Mouse (Mus musculus): ENCODE data around the gene Ppef2.

The Ppef2 gene

GRCm38 (mm10) chr5:92256218-92256617 lies at the start of gene Ppef2:
Gene Ppef2 (minus strand): TSS chr5:92256278.
- no peak for DNase-seq

- DNase-seq = no peak
Observed at GRCm38 (mm10) chr5:92304291-92304690, 48.2 kb upstream of the Ppef2 start.

GRCm38 (mm10) chr5:92302149-92302840 lies 46.2 kb upstream of the Ppef2 start:
- no peak for DNase-seq

- no peak for DNase-seq
Observed at GRCm38 (mm10) chr5:92294525-92294924, 38.4 kb upstream of the Ppef2 start.

- no peak for DNase-seq
Observed at GRCm38 (mm10) chr5:92291652-92292414, 35.8 kb upstream of the Ppef2 start.

GRCm38 (mm10) chr5:92287840-92288239 lies 31.8 kb upstream of the Ppef2 start:
- no peak for DNase-seq

- DNase-seq = no peak
Observed at GRCm38 (mm10) chr5:92283107-92283506, 27.0 kb upstream of the Ppef2 start.

GRCm38 (mm10) chr5:92282571-92282970 lies 26.5 kb upstream of the Ppef2 start:
- peak; percentile 17 for DNase-seq

- DNase-seq = peak; percentile 27
Observed at GRCm38 (mm10) chr5:92278942-92279537, 23.0 kb upstream of the Ppef2 start.

GRCm38 (mm10) chr5:92277437-92278394 lies 21.6 kb upstream of the Ppef2 start, which contains the start of gene Naaa:
Gene Naaa (minus strand): TSS chr5:92278170.
- DNase-seq = peak; percentile 92

- no peak for DNase-seq
Observed at GRCm38 (mm10) chr5:92270496-92270895, 14.4 kb upstream of the Ppef2 start.

- peak; percentile 86 for DNase-seq
Observed at GRCm38 (mm10) chr5:92263761-92264359, 7.8 kb upstream of the Ppef2 start.

GRCm38 (mm10) chr5:92262646-92263045 lies 6.6 kb upstream of the Ppef2 start:
- DNase-seq = no peak

- no peak for DNase-seq
Observed at GRCm38 (mm10) chr5:92254476-92254875, 1.6 kb downstream of the Ppef2 start.

GRCm38 (mm10) chr5:92252797-92253343 lies 3.2 kb downstream of the Ppef2 start:
- DNase-seq = peak; percentile 16

- no peak for DNase-seq
Observed at GRCm38 (mm10) chr5:92252031-92252430, 4.0 kb downstream of the Ppef2 start.

GRCm38 (mm10) chr5:92248614-92249013 lies 7.5 kb downstream of the Ppef2 start:
- no peak for DNase-seq

GRCm38 (mm10) chr5:92245483-92245882 lies 10.6 kb downstream of the Ppef2 start:
- no peak for DNase-seq

- no peak for DNase-seq
Observed at GRCm38 (mm10) chr5:92244900-92245299, 11.2 kb downstream of the Ppef2 start.

GRCm38 (mm10) chr5:92240769-92241168 lies 15.3 kb downstream of the Ppef2 start:
- DNase-seq = no peak

GRCm38 (mm10) chr5:92239333-92240232 lies 16.5 kb downstream of the Ppef2 start:
- DNase-seq = peak; percentile 83

Data from lung, postnatal 10 days (tissue).